Mouse (Mus musculus): ENCODE measurements around the gene Lmo2.

GRCm38 (mm10) chr2:104023096-104023495 is 65.3 kb downstream of the Lmo2 start:
- no peak for TF ChIP-seq EP300 (IDR thresholded peaks at IDR 0.05; ENCODE audit: insufficient read depth, low read depth, low read length)
- TF ChIP-seq CTCF (IDR thresholded peaks at IDR 0.05), result no peak

Data from heart, adult 2 months (tissue).